Mouse (Mus musculus): ENCODE results near the gene Tfap2c. TPM values are rescaled to one million over a fixed set of nuclear protein-coding genes. Genes with fewer than 3 reads are reported as not detected.

Gene Tfap2c
- total and polyA plus RNA-seq, 3 experiments = not detected

- TF ChIP-seq HCFC1 (IDR thresholded peaks at IDR 0.05; ENCODE audit: low read depth, low read length) = no peak
- TF ChIP-seq ZKSCAN1 (IDR thresholded peaks at IDR 0.05; ENCODE audit: borderline replicate concordance, low read depth, low read length) = no peak
- no peak for TF ChIP-seq CHD2 (IDR thresholded peaks at IDR 0.05; ENCODE audit: low read length)
- TF ChIP-seq ELF1 (IDR thresholded peaks at IDR 0.05; ENCODE audit: low read depth, low read length) = no peak
- TF ChIP-seq RAD21 (IDR thresholded peaks at IDR 0.05; ENCODE audit: low read depth, low read length) = no peak
- no peak for TF ChIP-seq SMC3 (IDR thresholded peaks at IDR 0.05; ENCODE audit: low read depth, low read length)
- no peak for TF ChIP-seq ZMIZ1 (IDR thresholded peaks at IDR 0.05; ENCODE audit: low read depth, low read length)
- Histone ChIP-seq H3K4me1 (ENCODE audit: control insufficient read depth in 1 of 2, insufficient read depth in 2 of 2) (no peaks in the 10 kb centered on the region), H3K9me3 (replicated peaks; ENCODE audit: low read length) (peaks cover 6% of the 10 kb centered on the region), H3K27ac (ENCODE audit: insufficient read depth, low read depth) (no peak overlapping the region), H3K79me2 (replicated peaks; ENCODE audit: control insufficient read depth, extremely low read depth, insufficient read depth, poor library complexity, severe bottlenecking) (no peaks in the 10 kb centered on the region), H3K4me3 (replicated peaks in 1 of 3; ENCODE audit: low read depth in 2 of 3, low read length in 2 of 3, poor library complexity in 1 of 3) (no peak overlapping the region), H3K4me2 (ENCODE audit: insufficient read depth, low read depth, poor library complexity, severe bottlenecking) (no peak overlapping the region), H3K27me3 (replicated peaks) (peaks cover 98% of the 10 kb centered on the region), H3K36me3 (replicated peaks in 1 of 2; ENCODE audit: control insufficient read depth in 1 of 2, insufficient read depth in 1 of 2, low read length in 1 of 2) (no peaks in the 10 kb centered on the region), H3K9ac (ENCODE audit: insufficient read depth, low read depth) (no peak overlapping the region)
- dilution Hi-C loops (cut with MboI; ENCODE audit: extremely low pct_ligation_motif_present, extremely low pct_unique_long_range_greater_than_20kb, low sequenced_read_pairs) (no loop called here), in situ Hi-C loops (cut with MboI; ENCODE audit: low pct_ligation_motif_present, low pct_unique_long_range_greater_than_20kb, low sequenced_read_pairs) (no loop called here)
- DNase-seq (ENCODE audit: extremely low read depth) = no peak
Observed at GRCm38 (mm10) chr2:172516407-172516992, 32.9 kb upstream of the Tfap2c start.

DNA sequence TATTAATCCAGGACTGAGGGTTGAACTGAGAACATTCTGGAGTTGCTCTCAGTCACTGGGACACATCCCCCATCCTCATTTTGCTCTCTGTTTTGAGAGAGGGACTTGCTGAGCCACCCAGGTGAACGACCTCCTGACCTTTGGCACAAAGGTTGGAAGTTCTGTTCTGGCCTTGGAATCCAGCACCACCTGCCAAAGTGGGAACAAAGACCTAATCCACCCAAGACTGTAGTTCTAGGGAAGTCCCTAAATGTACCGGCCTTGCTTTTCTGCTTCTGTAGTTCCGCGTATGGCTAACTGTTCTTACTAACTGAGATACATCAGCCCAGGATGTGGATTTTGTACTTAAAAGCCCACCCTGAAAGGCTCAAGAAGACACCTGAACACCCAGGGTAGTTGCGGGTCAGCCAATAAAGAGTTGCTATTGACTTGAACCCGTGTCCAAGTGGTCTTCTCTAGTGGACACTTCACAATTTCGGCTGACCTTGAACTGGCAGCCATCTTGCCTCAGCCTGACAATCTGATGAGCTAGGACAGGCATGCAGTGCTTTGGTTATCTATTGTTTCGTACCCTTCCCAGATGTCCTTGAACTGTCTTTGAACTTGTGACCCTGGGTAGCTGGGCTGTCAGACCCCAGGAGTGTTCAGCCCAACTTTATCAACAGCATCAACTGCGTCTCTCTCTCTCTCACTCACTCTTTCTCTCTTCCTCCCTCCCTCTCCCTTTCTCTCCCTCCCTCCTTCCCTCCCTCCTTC lies 28.6 kb upstream of the Tfap2c start:
- peaks cover 2% of the 10 kb centered on the region for H3K9me3 ChIP-seq (replicated peaks; ENCODE audit: low read length)
- dilution Hi-C loops (cut with MboI; ENCODE audit: extremely low pct_ligation_motif_present, extremely low pct_unique_long_range_greater_than_20kb, low sequenced_read_pairs) = no loop called here
- in situ Hi-C loops (cut with MboI; ENCODE audit: low pct_ligation_motif_present, low pct_unique_long_range_greater_than_20kb, low sequenced_read_pairs) = no loop called here

GRCm38 (mm10) chr2:172522528-172522927 lies 26.9 kb upstream of the Tfap2c start:
- Histone ChIP-seq H3K4me1 (ENCODE audit: control insufficient read depth in 1 of 2, insufficient read depth in 2 of 2) (0 out of 4 replicates have a peak, but pooled peaks cover 0 to 6% of the 10 kb centered on the region in 2 experiments), H3K9ac (ENCODE audit: insufficient read depth, low read depth) (no peak overlapping the region), H3K79me2 (replicated peaks; ENCODE audit: control insufficient read depth, extremely low read depth, insufficient read depth, poor library complexity, severe bottlenecking) (no peaks in the 10 kb centered on the region), H3K36me3 (replicated peaks in 1 of 2; ENCODE audit: control insufficient read depth in 1 of 2, insufficient read depth in 1 of 2, low read length in 1 of 2) (no peaks in the 10 kb centered on the region), H3K9me3 (replicated peaks; ENCODE audit: low read length) (no peaks in the 10 kb centered on the region), H3K27me3 (replicated peaks) (peaks cover 86% of the 10 kb centered on the region), H3K4me2 (ENCODE audit: insufficient read depth, low read depth, poor library complexity, severe bottlenecking) (no peak overlapping the region), H3K4me3 (replicated peaks in 1 of 3; ENCODE audit: low read depth in 2 of 3, low read length in 2 of 3, poor library complexity in 1 of 3) (no peak overlapping the region), H3K27ac (ENCODE audit: insufficient read depth, low read depth) (no peak overlapping the region)
- in situ Hi-C loops (cut with MboI; ENCODE audit: low pct_ligation_motif_present, low pct_unique_long_range_greater_than_20kb, low sequenced_read_pairs) (no loop called here), dilution Hi-C loops (cut with MboI; ENCODE audit: extremely low pct_ligation_motif_present, extremely low pct_unique_long_range_greater_than_20kb, low sequenced_read_pairs) (no loop called here)
- TF ChIP-seq MAFK (IDR thresholded peaks at IDR 0.05; ENCODE audit: insufficient replicate concordance, low read length) (no peak), MXI1 (IDR thresholded peaks at IDR 0.05; ENCODE audit: low read depth, low read length) (no peak), PAX5 (IDR thresholded peaks at IDR 0.05; ENCODE audit: low read length) (no peak), POLR2A (IDR thresholded peaks at IDR 0.05; ENCODE audit: low read depth, low read length) (no peak), RCOR1 (conservative IDR thresholded peaks at IDR 0.05; ENCODE audit: low read depth, low read length) (no peak), EP300 (IDR thresholded peaks at IDR 0.05; ENCODE audit: low read length) (no peak), E2F4 (IDR thresholded peaks at IDR 0.05; ENCODE audit: insufficient replicate concordance, low read depth, low read length) (no peak), HCFC1 (IDR thresholded peaks at IDR 0.05; ENCODE audit: low read depth, low read length) (no peak), ETS1 (conservative IDR thresholded peaks at IDR 0.05; ENCODE audit: low read depth, low read length) (no peak), BHLHE40 (IDR thresholded peaks at IDR 0.05; ENCODE audit: low read depth, low read length) (no peak), ZKSCAN1 (IDR thresholded peaks at IDR 0.05; ENCODE audit: borderline replicate concordance, low read depth, low read length) (no peak), ELF1 (IDR thresholded peaks at IDR 0.05; ENCODE audit: low read depth, low read length) (no peak), USF2 (conservative IDR thresholded peaks at IDR 0.05; ENCODE audit: low read depth, low read length) (no peak), MAX (IDR thresholded peaks at IDR 0.05; ENCODE audit: low read length) (no peak), TCF12 (IDR thresholded peaks at IDR 0.05; ENCODE audit: low read depth, low read length) (no peak)
- no peak for DNase-seq (ENCODE audit: extremely low read depth)

More for the DNA sequence above, 28.6 kb upstream of the Tfap2c start:
- no peaks in the 10 kb centered on the region for H3K36me3 ChIP-seq (replicated peaks in 1 of 2; ENCODE audit: control insufficient read depth in 1 of 2, insufficient read depth in 1 of 2, low read length in 1 of 2)
- H3K27me3 ChIP-seq (replicated peaks) = peaks cover 89% of the 10 kb centered on the region
- no peak overlapping the region for H3K27ac ChIP-seq (ENCODE audit: insufficient read depth, low read depth)
- no peak overlapping the region for H3K4me3 ChIP-seq (replicated peaks in 1 of 3; ENCODE audit: low read depth in 2 of 3, low read length in 2 of 3, poor library complexity in 1 of 3)
- H3K4me2 ChIP-seq (ENCODE audit: insufficient read depth, low read depth, poor library complexity, severe bottlenecking) = no peak overlapping the region
- no peak overlapping the region for H3K9ac ChIP-seq (ENCODE audit: insufficient read depth, low read depth)
- H3K79me2 ChIP-seq (replicated peaks; ENCODE audit: control insufficient read depth, extremely low read depth, insufficient read depth, poor library complexity, severe bottlenecking) = no peaks in the 10 kb centered on the region
- DNase-seq (ENCODE audit: extremely low read depth) = no peak
- 0 out of 4 replicates have a peak, but pooled peaks cover 0 to 4% of the 10 kb centered on the region in 2 experiments for H3K4me1 ChIP-seq (ENCODE audit: control insufficient read depth in 1 of 2, insufficient read depth in 2 of 2)
- no peak for TF ChIP-seq USF2 (conservative IDR thresholded peaks at IDR 0.05; ENCODE audit: low read depth, low read length)
- no peak for TF ChIP-seq ZC3H11A (IDR thresholded peaks at IDR 0.05; ENCODE audit: low read depth, low read length)
- TF ChIP-seq KAT2A (IDR thresholded peaks at IDR 0.05; ENCODE audit: insufficient replicate concordance, low read length) = no peak
- TF ChIP-seq ZNF384 (IDR thresholded peaks at IDR 0.05; ENCODE audit: low read depth, low read length) = no peak
- TF ChIP-seq USF1 (IDR thresholded peaks at IDR 0.05; ENCODE audit: low read depth, low read length) = no peak
- TF ChIP-seq MAX (IDR thresholded peaks at IDR 0.05; ENCODE audit: low read length) = no peak
- no peak for TF ChIP-seq ZKSCAN1 (IDR thresholded peaks at IDR 0.05; ENCODE audit: borderline replicate concordance, low read depth, low read length)
